Mouse (Mus musculus) c-Kit-positive CD71-positive TER-119-positive erythroid progenitor cells, embryonic 14.5 days (primary cell): Measurements from ENCODE around the gene Mapk8ip2.

Experiments used
- DNase-seq: peaks from one replicate; pipeline ENCODE4 v3.0.0-alpha.2; 2013; ENCODE audit warnings: low spot score

The Mapk8ip2 gene

GRCm38 (mm10) chr15:89452906-89453864 lies 528 bp upstream of the Mapk8ip2 start:
- peak; percentile 47 for DNase-seq

DNA sequence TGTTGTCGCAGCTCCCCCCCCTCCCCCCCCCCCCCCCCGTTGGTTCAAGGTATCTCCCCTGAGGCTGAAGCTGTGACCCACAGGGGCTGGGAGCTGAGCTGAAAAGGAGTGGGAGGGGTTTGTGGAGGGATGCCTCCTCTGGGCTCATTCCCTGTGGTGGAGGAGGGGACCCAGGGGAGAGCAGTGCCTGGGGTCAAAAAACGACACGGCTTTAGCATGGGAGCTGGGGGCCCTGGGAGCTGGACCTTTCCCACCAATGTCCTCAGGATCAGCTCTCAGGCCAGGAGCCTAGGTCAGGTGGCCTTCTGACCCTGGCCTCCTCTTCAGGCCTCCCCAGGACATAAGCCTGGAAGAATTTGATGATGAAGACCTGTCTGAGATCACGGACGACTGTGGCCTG lies 1.1 kb downstream of the Mapk8ip2 start:
- no peak for DNase-seq

DNA sequence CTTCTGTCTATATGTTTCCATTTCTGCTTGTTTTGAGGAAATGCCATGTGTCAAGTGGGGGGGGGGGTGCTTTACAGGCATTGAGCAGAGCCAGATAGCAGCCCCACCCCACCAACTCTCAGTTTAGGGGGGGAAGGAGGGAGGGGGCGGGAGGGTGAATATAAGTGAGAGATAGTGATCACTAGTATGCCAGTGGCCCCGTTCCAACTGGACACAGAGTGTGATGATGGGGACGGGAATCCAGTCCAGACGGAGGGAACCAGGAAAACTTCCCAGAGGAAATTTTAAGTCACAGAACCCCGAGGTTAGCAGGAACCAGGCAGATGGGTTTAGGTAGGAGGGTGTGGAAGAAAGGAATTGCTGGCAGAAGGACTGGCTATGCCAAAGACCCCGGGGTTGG lies 1.9 kb downstream of the Mapk8ip2 start:
- no peak for DNase-seq

- DNase-seq = no peak
Observed at GRCm38 (mm10) chr15:89458942-89459341, 5.2 kb downstream of the Mapk8ip2 start.

- no peak for DNase-seq
Observed at GRCm38 (mm10) chr15:89459821-89460220, 6.1 kb downstream of the Mapk8ip2 start.

DNA sequence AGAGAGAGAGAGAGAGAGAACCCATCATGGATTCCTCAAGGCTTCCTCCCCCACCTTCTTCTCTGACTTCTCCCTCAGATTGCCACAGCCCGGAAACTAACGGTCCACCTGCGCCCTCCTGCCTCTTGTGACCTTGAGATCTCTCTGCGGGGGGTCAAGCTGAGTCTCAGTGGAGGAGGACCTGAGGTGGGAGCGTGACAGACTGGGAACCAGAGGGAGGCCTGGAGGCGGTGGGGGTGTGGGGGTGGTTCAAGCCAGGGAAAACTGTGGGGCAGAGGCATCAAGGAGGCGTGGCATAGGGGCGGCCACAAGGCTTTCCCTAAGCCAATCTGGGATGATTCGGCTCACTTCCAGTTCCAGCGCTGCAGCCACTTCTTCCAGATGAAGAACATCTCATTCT lies 6.6 kb downstream of the Mapk8ip2 start:
- DNase-seq = no peak

DNA sequence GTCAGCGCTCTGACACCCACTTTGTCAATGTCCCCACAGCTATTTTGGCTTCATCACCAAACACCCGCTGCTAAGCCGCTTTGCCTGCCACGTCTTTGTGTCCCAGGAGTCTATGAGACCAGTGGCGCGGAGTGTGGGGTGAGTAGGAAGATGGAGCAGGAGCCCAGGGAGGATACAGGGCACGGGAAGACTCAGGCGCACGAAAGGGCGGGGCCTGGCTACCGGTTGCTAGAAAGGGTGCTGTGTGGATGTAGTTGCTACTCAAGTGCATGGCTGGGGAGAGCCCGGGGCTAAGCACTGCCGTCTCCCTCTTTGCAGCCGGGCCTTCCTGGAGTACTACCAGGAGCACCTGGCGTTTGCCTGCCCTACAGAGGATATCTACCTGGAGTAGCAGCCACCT lies 7.6 kb downstream of the Mapk8ip2 start:
- DNase-seq = no peak

- no peak for DNase-seq
Observed at GRCm38 (mm10) chr15:89462176-89462575, 8.5 kb downstream of the Mapk8ip2 start.

DNA sequence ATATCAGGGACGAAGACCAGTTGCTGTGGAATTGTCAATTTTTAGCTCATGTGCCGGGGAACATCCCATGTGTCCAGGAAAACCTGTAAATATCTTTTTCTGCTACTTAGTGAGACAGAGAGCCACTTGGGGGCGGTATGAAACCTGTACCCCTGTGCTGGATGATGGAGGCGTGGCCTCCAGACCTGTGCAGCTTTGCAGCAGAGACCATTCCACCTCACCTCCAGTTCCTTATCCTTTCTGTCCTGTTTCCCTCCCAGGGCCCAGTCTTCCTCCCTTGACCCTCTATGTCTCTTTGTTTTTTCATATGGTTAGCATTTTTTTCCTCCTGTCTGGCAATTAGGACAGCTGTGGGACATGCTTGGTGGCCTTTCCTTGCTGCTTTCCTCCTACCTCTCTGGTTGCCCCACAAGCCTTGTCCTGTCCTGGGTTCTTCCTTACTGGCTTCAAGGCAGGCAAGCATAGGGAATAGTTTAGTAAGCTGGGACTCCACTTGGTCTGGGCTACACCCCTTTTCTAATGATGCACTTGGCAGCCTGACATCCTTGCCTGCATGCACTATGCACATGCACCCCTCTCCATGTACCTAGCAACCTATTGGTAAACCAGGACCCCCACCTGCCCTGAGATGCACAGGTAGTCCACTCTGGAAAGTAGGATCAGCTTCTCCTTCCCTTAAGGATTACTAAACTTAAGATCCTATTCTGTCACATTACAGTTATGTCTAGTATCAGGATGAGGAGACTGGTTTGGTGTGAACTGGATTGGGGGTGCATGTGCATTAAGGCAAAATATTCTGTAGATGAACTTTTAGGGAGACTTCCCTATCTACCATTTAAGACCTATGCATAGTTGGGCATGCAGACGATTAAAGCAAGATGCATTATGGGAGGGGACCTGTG lies 9.9 kb downstream of the Mapk8ip2 start:
- DNase-seq = no peak

GRCm38 (mm10) chr15:89465052-89465451 lies 11.3 kb downstream of the Mapk8ip2 start:
- DNase-seq = no peak

DNA sequence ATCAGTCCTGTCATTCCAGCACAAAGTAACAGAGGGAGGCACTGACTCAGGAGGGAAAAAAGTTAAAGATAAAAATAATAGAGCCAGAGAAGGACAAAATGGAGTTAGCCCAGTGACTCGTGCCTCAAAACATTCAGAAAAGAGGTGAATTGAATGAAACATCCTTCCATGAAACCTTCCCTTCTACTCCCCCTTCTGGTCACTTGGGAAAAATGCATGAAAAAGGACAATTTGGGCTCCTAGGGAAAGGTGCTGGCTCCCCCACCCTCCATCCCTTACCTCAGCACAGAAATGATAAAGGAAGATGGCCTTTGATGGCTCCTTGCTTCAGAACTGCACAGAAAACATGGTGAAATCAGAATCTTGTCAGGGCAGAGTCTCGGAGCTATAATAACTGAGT lies 14.9 kb downstream of the Mapk8ip2 start:
- peak; percentile 28 for DNase-seq

- no peak for DNase-seq
Observed at GRCm38 (mm10) chr15:89471476-89471875, 17.8 kb downstream of the Mapk8ip2 start.

DNA sequence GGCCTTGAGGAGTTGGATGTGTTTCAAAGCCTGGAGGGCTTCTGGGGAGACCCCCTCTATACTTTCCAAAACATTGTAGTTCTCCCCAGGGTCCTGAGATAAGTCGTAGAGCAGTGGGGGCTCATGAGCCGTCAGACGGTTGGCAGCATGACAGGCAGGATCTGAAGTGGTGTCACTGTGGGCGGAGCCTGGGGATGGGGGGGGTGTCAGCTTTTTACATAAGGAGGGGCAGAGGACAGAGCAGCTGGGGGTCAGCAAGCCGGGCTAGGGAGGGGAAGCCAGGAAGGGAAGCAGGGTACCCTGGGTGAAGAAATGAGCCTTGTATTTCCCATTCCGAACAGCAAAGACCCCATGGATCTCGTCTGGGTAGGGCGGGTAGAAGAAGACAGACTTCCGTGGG lies 19.7 kb downstream of the Mapk8ip2 start:
- DNase-seq = no peak

- DNase-seq = no peak
Observed at GRCm38 (mm10) chr15:89473921-89474320, 20.2 kb downstream of the Mapk8ip2 start.

GRCm38 (mm10) chr15:89474596-89475292 lies 21.0 kb downstream of the Mapk8ip2 start:
- DNase-seq = no peak

DNA sequence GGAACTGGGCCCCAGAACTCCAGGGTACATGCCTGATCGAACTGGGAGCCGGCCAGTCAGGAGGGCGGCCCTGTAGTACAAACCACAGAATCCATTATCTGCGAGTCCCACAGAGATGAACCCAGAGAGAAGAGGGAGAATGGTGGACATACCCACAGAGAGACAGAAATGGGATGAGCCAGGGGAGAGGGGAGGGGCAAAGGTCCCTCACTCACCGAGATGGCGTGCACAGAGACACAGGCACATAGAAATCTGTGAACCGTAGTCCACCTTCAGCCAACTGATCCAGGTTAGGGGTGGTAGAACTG lies 21.5 kb downstream of the Mapk8ip2 start:
- no peak for DNase-seq

DNA sequence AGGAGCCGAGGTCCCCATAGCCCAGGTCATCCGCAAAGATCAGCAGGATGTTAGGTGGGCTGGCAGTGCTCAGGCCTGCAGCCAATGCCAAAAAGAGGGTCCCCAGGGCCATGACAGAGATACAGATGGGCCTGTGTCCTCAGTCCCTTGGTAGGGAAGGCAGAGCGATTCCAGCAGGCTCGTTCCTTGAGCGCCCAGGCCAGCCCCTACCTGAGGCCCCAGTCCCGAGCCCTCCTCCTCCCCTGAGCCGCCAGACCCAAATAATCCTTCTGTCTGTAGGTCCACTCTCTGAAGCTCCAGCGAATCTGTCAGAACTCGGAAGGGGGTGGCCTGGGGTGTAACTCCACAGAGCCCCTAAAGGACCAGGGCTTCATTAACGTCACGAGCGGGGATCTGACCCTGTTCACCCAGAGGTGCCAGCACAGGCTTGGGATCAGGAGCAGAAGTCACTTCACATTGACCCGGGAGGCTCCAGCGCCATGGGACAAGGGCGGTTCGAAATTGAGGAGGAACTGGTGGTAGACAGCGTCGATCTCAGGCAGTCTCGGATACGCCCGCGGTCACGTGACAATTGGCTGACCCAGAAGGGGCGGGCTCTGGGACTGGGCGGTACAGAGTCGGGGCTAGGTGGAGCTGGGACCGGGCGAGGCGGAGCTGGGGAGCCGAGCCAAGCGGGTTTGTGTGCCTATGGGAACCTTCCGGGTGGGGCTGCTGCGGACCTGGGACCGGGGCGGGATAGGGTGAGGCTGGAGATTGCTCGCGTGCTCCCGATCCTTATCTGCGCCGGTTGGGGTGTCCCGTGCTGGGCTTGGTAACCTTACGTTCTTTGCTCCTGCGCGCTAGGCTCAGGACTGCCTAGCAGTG lies 22.1 kb downstream of the Mapk8ip2 start:
- DNase-seq = peak; percentile 91

GRCm38 (mm10) chr15:89476475-89476815 lies 22.7 kb downstream of the Mapk8ip2 start:
- no peak for DNase-seq

- no peak for DNase-seq
Observed at GRCm38 (mm10) chr15:89477091-89477491, 23.4 kb downstream of the Mapk8ip2 start, which contains the start of gene Arsa. Arsa (minus strand) TSS chr15:89477425.

DNA sequence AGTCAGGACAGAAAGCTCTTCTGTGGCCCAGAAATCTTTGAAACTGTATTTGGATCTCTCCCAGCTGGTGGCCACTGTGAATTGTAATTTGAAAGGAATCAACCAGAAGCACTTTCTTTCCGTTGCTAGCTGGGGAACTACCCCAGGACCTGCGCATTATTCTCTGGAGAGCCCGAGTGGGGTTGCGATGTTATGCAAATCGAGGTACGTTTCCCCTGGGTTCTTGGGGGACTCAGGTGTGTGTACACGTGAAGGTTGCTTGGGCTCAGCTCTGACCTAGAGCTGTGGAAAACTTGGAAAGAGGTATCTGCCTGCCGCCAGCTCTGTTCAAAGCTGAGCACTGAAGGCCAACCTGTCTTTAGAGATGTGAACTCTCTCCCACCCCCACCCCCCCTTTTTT lies 24.1 kb downstream of the Mapk8ip2 start:
- DNase-seq = no peak

DNA sequence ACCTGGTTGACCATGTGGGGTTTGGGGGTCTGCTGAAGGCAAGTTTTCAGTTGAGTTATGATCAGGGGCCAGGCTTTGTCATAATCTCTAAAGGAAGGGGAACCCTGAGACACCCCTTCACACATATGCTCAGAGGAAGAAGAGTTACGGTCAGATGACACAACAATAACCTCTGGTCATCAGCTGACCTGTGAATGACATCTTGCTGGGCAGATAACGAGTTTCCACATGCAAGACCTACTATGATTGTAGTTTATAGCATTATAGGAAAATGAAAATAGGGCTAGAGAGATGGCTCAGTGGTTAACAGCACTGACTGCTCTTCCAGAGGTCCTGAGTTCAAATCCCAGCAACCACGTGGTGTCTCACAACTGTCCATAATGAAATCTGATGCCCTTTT lies 24.9 kb downstream of the Mapk8ip2 start:
- no peak for DNase-seq
